Comparison of ENCODE assay signal across 16 mouse cellular contexts in genomic region chr9:103599908-103600307, GRCm38 (mm10).
"Had no signal": no experiment of that assay in that cellular context is flagged by ENCODE, and none has a peak within 500 bp of the region (broad histone marks: within the 10 kb centered on the region; RNA-seq: fewer than 3 reads in every experiment).

No protein-coding gene starts in this region.

- H3K27me3 ChIP-seq: liver, embryonic 12.5 days; neural tube, embryonic 15.5 days had no signal

- H3K9ac ChIP-seq: liver, embryonic 12.5 days; lung, embryonic 14.5 days; neural tube, embryonic 15.5 days had no signal

- ATAC-seq: liver, embryonic 12.5 days had no signal

- H3K27ac ChIP-seq: left cerebral cortex, adult 2 months; limb, embryonic 10.5 days; liver, embryonic 12.5 days; midbrain, embryonic 10.5 days; neural tube, embryonic 15.5 days; stomach, postnatal 0 days had no signal

- H3K36me3 ChIP-seq: limb, embryonic 10.5 days; liver, embryonic 12.5 days; midbrain, embryonic 10.5 days; neural tube, embryonic 15.5 days had no signal

- DNase-seq: kidney, postnatal 10 days; kidney, postnatal 4 days; lung, embryonic 14.5 days; lung, postnatal 10 days; lung, postnatal 4 days; midbrain, embryonic 14.5 days; right cerebral cortex, adult 18-20 months; right cerebral cortex, postnatal 25 days; thymus, postnatal 4 days had no signal

- H3K9me3 ChIP-seq: limb, embryonic 10.5 days; liver, embryonic 12.5 days; midbrain, embryonic 10.5 days; neural tube, embryonic 15.5 days had no signal

- H3K4me2 ChIP-seq: liver, embryonic 12.5 days; lung, embryonic 14.5 days; neural tube, embryonic 15.5 days had no signal

- H3K4me1 ChIP-seq: liver, embryonic 12.5 days had no signal

- H3K4me3 ChIP-seq: left cerebral cortex, adult 2 months; limb, embryonic 10.5 days; liver, embryonic 12.5 days; midbrain, embryonic 10.5 days; myocyte; neural tube, embryonic 15.5 days had no signal
